Mouse (Mus musculus) CH12F3 (cell line): ENCODE results near the gene Baiap2.

Experiments
- in situ Hi-C: fragments of 300-500 bp; cut with MboI; formaldehyde crosslinking; loops from 2 replicates; pipeline ENCODE4 v1.14.3; 2020; ENCODE audit warnings: low sequenced_read_pairs

The Baiap2 gene

DNA sequence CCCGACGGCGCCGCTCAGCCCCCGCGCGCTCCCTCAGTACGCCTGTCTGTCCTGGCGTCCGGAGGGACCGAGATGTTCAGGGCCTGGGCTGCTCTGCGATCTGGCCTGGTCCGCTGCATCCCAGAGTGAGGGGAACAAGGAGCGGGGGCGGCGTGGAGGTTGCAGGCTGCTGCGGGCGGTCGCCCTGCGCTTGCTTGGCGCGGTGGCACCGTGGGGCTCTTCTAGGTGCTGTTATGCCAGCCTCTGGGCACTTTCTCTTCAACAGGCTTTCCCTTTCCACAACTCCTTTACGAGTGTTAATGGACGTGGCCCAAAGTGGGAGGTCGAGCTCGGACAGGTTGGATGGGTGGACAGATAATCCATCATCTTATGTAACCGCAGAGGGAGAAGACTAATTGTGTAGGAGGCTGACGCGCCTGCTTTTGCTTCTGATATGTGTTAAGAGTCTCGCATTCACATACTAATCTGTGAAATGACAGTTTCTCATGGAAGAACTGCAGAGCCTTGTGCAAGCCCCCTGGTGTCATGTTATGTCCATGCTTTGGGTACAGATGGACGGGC, 945 bp downstream of the Baiap2 start:
- in situ Hi-C loops = no loop called here

- in situ Hi-C loops = no loop called here
These were observed 2.8 kb downstream of the Baiap2 start for GRCm38 (mm10) chr11:119945343-119945742.

DNA sequence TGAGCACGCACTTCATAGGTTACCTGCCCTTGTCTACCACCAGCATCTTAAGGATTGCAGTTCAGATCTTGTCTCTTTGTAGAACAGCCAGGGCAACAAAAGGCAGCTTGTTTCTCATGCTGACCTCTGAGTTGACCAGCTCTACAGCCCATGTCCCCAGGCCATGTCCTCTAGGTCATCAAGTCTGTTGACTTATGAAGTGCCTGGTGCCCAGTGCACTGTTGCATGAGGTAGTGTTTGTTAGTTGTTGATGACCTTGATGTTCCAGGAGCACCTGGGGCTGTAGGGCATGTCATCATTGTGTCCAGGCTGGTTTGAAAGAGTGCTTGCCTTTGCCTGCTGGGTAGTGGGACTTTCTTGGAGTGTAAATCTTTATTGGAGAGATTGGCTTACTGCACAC, 4.9 kb downstream of the Baiap2 start:
- in situ Hi-C loops = no loop called here

DNA sequence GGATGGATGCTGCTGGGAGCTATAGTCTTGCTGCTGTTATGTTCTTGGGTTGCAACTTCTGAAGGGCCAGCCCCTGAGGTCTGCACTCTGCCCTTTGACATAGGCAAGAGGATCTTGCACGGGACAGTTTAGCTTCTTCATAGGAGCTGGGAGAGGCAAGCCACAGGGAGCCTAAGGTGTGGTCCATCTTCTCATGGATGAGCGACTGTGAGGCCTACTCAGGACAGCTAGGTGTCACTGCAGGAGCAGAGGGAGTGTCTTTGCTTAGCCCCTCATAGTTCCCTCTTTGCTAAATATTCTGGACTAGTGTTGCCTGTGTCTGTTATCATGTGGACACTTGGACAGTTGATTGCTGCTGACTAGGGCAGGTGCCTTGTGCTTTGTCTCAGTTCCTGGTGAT, 5.3 kb downstream of the Baiap2 start:
- in situ Hi-C loops = no loop called here

- in situ Hi-C loops = no loop called here
These were observed 5.7 kb downstream of the Baiap2 start for GRCm38 (mm10) chr11:119948305-119948704.

DNA sequence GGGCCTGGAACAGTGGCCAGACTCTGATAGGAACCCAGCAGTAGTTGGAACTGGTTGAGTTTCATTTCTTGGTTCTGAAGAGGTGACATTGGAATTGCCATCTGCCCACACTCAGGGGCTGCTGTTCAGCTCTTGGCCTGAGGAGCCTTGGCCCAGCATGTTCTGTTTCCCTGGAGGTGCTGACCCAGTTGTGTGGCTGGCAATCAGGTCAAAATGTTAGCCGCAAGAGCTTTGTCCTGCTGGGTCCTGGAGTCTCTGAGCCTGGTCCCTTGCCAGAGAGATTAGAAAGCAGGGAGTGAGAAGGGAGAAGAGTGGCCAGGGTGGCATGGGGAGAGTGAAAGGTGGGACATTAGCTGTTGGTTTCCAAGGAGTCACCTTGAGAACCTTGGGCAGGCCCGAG, 6.2 kb downstream of the Baiap2 start:
- in situ Hi-C loops = no loop called here

- in situ Hi-C loops = no loop called here
These were observed 8.0 kb downstream of the Baiap2 start for GRCm38 (mm10) chr11:119950535-119950934.

DNA sequence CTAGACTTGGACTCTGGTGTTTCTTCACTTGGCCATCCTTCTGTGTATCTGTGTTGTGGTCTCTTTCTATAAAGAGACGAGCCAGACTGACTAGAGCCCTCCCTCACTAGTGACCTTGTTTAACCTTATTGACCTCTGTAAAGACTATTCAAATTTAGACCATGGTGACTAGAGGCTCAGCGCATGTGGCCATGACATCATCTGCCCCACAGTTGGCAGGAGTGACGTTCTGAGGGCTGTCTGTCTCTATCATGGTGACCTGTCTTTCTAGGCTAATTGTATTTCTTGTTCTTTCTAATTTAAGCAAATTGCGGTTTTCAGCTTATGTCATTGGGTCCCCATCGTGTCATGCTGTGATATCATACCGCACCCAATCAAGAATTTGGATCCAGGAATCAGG, 8.8 kb downstream of the Baiap2 start:
- in situ Hi-C loops = no loop called here

DNA sequence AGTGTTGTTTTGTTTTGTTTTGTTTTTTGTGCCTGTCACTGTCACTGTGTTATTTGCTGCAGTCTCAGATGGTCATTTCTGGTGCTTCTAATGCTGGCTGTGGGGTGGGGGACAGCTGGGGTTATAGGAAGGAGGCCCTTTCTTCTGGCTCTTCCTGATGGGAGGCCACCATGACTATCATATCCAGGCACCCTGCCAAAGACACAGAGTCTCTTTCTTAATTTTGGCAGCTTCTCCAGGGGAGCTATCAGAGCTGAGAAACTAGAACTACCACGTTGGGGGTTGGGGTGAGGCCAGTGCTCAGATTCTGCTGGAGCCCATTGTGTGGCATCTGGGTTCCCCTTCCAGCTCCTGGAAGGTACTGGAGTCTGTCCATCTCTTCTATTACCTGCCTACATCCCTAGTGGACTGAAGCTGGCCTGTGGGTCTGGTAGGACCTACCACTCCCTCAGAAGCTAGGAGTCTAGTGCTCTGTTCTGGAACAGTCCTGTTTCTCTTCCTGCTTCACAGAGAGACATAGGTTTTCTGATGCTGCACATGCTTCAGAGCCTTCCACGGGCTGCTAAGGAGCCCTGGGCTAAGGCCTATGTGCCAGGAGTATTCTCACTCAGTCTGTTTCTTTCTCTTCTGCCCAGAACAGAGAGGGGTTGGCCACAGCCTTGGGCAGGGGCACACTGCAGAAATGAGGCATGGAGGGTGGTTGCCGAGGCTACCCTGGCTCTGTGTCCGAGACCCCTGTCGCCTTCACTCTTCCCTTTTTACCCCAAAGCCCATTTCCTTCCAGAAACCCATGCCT, 10.1 kb downstream of the Baiap2 start:
- in situ Hi-C loops = no loop called here

GRCm38 (mm10) chr11:119954233-119954632, 11.7 kb downstream of the Baiap2 start:
- in situ Hi-C loops = no loop called here

GRCm38 (mm10) chr11:119954749-119955337, 12.3 kb downstream of the Baiap2 start:
- in situ Hi-C loops = no loop called here

- in situ Hi-C loops = no loop called here
These were observed 12.9 kb downstream of the Baiap2 start for GRCm38 (mm10) chr11:119955432-119955831.

DNA sequence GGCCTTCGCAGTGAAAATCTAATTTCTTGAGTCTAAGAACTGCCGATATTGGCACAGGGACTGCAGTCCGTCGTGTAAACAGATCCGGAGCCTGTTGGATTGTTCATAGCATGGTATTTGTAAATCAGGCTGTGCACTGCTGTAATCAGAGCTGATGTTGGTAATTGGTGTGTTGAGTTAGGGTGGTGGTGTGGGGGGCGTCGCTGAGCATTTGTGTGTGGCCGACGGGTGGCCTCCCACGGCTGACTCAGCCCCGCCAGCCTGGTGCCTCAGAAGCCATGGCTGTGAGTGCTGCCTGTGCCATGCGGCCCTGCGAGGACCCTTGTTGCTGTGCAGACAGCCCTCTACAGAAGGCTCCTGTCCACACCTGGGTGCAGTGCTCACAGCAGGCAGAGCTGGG, 14.0 kb downstream of the Baiap2 start:
- in situ Hi-C loops = no loop called here

GRCm38 (mm10) chr11:119958856-119959255, 16.3 kb downstream of the Baiap2 start:
- in situ Hi-C loops = no loop called here

DNA sequence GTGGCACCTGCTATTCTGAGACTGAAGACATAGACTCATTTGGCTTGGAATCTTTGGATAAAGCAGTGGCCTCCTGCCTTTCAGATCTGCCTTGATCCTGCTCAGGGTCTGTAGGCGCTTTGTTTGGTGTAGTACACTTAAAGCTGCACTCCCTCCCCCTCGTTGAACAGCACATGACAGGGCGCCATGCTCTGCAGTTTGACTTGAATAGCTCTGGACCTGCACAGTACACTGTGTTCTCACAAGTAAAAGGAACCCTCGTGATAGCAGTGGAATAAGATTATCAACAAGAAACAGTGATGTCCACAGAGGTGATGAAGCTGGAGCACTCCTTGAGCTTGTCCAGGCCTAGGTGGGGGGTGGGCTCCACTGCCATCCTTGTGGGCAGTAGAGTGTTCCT, 17.2 kb downstream of the Baiap2 start:
- in situ Hi-C loops = no loop called here

DNA sequence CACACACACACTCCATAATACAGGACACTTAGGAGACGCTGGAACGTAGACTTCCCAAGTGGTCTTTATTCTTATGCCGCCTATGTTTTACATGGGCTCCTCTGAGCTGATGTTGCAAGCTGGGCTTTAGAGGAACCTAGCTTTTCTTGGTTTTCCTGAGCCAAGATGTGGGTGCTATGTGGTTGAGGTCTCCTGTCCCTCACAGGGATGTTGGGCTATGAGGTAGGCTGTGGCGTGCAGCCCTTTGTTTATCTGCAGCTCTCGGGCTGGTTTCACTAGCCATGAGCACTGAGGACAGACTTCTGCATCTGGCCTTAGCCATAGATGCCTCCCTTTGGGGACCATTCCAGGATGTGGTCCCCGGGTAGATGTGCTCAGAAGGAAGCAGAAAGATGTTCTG, 18.1 kb downstream of the Baiap2 start:
- in situ Hi-C loops = no loop called here

DNA sequence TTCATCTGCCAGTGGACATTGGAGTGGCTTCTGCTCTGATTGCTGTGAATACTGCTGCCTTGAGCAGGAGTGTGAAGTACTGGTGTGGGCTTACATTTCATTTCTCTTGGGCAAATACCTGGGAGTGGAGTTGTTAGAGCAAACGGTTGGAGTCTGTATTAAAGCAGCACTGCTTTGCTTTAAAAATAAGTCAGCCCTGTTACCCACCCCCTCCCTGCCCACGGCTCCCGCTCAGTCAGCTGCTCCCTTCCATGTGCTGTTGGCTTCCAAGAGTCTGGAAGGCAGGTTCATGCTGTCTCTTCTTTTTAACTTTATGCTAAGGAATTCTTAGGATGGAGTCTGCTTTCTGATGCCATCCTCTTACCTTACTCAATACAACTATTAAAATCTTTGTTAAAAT, 18.9 kb downstream of the Baiap2 start:
- in situ Hi-C loops = no loop called here

DNA sequence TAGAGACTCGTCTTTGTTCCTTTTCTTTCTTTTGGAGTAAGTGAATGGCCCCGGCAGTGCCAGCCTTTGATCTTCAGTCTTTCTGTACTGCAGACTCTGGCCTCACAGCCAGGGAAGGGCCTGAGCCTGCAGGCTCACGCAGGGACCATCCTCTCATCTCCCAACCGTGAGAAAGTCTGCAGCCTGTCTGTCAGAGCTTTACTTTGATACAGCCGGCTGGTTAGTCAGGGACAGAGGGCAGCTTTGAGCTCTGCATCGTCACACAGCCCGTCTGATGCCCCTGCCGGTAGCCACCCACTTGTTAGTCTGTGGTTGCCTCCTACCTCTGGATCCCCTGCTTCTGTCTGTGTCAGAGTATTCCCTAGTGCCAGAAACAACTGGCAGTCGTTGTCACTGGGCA, 22.5 kb downstream of the Baiap2 start:
- in situ Hi-C loops = no loop called here

- in situ Hi-C loops = no loop called here
These were observed 23.7 kb downstream of the Baiap2 start for GRCm38 (mm10) chr11:119966294-119966693.

DNA sequence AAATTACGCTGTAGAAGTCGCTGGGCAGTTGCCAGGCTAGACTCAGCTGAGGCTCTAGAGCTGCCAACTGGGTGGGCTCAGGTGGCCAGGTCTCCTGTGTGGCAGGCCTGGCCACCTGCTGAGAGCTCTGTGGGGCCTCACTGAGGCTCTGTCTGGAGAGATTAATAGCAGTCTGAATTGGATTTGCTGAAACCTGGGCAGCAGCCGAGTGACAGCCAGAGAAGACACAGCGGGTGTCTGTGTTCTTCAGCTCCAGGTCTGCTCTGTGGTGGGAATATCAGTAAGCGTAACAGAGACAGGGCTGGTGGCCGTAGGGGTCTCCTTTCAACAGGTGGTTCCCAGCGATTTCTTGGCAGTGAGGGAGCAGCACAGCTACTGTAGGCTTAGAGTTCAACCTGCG, 24.8 kb downstream of the Baiap2 start:
- in situ Hi-C loops = no loop called here

- in situ Hi-C loops = no loop called here
These were observed 25.3 kb downstream of the Baiap2 start for GRCm38 (mm10) chr11:119967892-119968291.
